Mouse (Mus musculus) C2C12 (cell line): ENCODE data around the gene Plcb4.

Experiments
- CTCF ChIP-seq: IDR thresholded peaks from one replicate; pipeline ENCODE4 v1.5.1; 2011; ENCODE audit not compliant: control insufficient read depth, insufficient read depth, insufficient read length
- MAX ChIP-seq: IDR thresholded peaks from one replicate; pipeline ENCODE4 v1.6.1; 2011; ENCODE audit warnings: mild to moderate bottlenecking, control low read depth
- MYOG ChIP-seq: IDR thresholded peaks from one replicate; pipeline ENCODE4 v1.6.1; 2011; ENCODE audit not compliant: control insufficient read depth, insufficient read length; ENCODE audit errors: extremely low read depth
- USF1 ChIP-seq: IDR thresholded peaks from one replicate; pipeline ENCODE4 v1.6.1; 2011; ENCODE audit warnings: low read depth, mild to moderate bottlenecking, control low read depth, moderate library complexity

- no peak for TF ChIP-seq MAX
- TF ChIP-seq CTCF = no peak
- no peak for TF ChIP-seq USF1
- TF ChIP-seq MYOG = no peak
Measured at GRCm38 (mm10) chr2:135932569-135932968, 273.8 kb downstream of the Plcb4 start.
